Mouse (Mus musculus) megakaryocyte, adult 5-6 weeks (primary cell): ENCODE results near the gene Vmn2r60. TPM values are rescaled to one million over a fixed set of nuclear protein-coding genes. Genes with fewer than 3 reads are reported as not detected.

Experiments
- ATAC-seq: 2 replicates; pipeline ENCODE4 v1.8.0; 2016; ENCODE audit warnings: mild to moderate bottlenecking, inconsistent platforms; ENCODE audit not compliant: poor library complexity, severe bottlenecking
- total RNA-seq, 2 experiments: library from RNA; stranded (forward) in 1 of 2; stranded (reverse) in 1 of 2; fragments of 153-499, 151-499 nt in 1 of 2; fragments of 221-1000, 200-1000 nt in 1 of 2; gene quantifications; 2 replicates each; pipeline versions ENCODE4 v1.2.3 to v1.2.4; 2015 to 2017

The Vmn2r60 gene
- total RNA-seq (2015): not detected in 2 replicates
- total RNA-seq (2017): not detected in 2 replicates

DNA sequence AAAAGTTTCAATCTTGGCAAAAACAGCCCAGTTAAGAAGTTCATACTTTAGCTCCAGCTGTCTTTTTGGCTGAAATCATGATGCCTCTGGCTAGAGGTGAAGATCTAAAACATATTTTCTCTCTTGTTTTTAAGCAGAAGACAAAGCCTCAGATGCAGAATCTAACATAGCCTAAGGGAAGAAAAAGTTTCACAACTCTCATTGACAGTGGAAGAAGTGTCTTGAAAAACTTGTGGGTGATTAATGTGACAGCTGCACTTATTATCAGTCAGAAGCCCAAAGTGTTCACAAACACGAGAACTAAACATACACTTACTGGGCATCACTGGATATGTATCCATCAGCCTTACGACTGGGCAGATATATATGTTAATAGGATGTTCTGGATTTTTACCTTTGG, at the start of gene Vmn2r60:
TSS of gene Vmn2r60 (plus strand) at position 301 of the 400 bp plus-strand sequence.
- ATAC-seq: no peak

DNA sequence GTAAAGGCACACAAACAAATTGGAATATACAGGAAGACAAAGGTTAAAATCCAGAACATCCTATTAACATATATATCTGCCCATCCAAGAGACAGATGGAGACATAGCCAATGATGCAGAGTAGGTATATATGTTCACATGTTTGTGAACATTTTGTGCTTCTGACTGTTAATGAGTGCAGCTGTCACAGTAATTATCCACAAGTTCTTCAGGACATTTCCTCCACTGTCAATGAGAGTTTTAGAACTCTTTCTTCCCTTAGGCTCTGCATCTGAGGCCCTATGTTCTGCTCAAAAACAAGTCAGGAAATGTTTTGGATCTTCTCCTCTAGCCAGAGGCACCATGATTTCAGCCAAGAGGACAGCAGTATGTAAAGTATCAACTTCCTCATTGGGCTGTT, 48.6 kb upstream of the Vmn2r60 start, which contains the start of gene Vmn2r59:
TSS of gene Vmn2r59 (minus strand) at position 101 of the 400 bp plus-strand sequence.
- no peak for ATAC-seq

DNA sequence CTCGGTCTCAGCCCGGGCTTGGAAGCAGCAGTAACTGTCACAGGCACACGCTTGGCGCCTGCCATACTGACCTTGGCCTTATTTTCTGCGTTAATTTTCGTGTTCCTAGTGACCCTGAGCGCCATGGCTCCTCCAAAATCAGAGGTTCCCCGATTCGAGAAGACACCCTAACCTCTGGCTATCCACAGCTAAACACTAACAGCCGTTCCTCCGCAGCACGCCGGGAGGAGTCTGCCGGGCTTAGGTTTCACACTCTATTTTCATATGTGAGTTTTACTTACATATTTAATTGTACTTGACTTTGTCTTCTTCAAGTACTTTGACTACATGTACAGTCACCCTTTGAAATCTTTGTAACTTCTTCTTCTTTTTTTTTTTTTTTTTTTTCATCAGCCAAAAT, 509 bp upstream of the Vmn2r60 start:
- ATAC-seq: peak; percentile 62

Other genes with a start within 250 kb of the Vmn2r60 start
- gene Vmn2r58, start 235.1 kb upstream of the Vmn2r60 start, total RNA-seq (2015): not detected in 2 replicates
- gene Vmn2r58, start 235.1 kb upstream of the Vmn2r60 start, total RNA-seq (2017): not detected in 2 replicates
- not detected in 2 replicates for gene Vmn2r59, start 48.7 kb upstream of the Vmn2r60 start, total RNA-seq (2015)
- not detected in 2 replicates for gene Vmn2r59, start 48.7 kb upstream of the Vmn2r60 start, total RNA-seq (2017)
- gene Vmn2r61, start 152.3 kb downstream of the Vmn2r60 start, total RNA-seq (2015): not detected in 2 replicates
- not detected in 2 replicates for gene Vmn2r61, start 152.3 kb downstream of the Vmn2r60 start, total RNA-seq (2017)